Mouse (Mus musculus) C2C12 (cell line): ENCODE measurements around the gene Lrba. TPM values are rescaled to one million over a fixed set of nuclear protein-coding genes. Genes with fewer than 3 reads are reported as not detected.

Experiments
- H3K27me3 ChIP-seq: one replicate; pipeline ENCODE4 v1.6.1; 2011; ENCODE audit not compliant: control insufficient read depth, insufficient read depth, insufficient read length
- H3K36me3 ChIP-seq: one replicate; pipeline ENCODE4 v1.6.1; 2011; ENCODE audit not compliant: control insufficient read depth, insufficient read depth
- H3K4me3 ChIP-seq: one replicate; pipeline ENCODE4 v1.5.1; 2011; ENCODE audit warnings: mild to moderate bottlenecking, control low read depth; ENCODE audit not compliant: poor library complexity, insufficient read depth, severe bottlenecking
- H3K79me2 ChIP-seq: one replicate; pipeline ENCODE4 v1.6.1; 2011; ENCODE audit not compliant: control insufficient read depth, insufficient read depth
- H3K79me3 ChIP-seq: one replicate; pipeline ENCODE4 v1.6.1; 2011; ENCODE audit warnings: low read depth, control low read depth
- H3ac ChIP-seq: one replicate; pipeline ENCODE3; 2011; ENCODE audit warnings: low read depth; ENCODE audit not compliant: control insufficient read depth, insufficient read length
- CEBPB ChIP-seq: IDR thresholded peaks from one replicate; pipeline ENCODE4 v1.6.1; 2011; ENCODE audit warnings: low read depth, mild to moderate bottlenecking, control low read depth, moderate library complexity
- CTCF ChIP-seq: IDR thresholded peaks from one replicate; pipeline ENCODE4 v1.5.1; 2011; ENCODE audit not compliant: control insufficient read depth, insufficient read depth, insufficient read length
- FOSL1 ChIP-seq: IDR thresholded peaks from one replicate; pipeline ENCODE4 v1.8.0; 2011; ENCODE audit warnings: mild to moderate bottlenecking, low read length; ENCODE audit not compliant: poor library complexity, insufficient read depth, severe bottlenecking
- MAX ChIP-seq: IDR thresholded peaks from one replicate; pipeline ENCODE4 v1.6.1; 2011; ENCODE audit warnings: mild to moderate bottlenecking, control low read depth
- MYOD1 ChIP-seq: IDR thresholded peaks from one replicate; pipeline ENCODE4 v1.6.1; 2011; ENCODE audit warnings: low read depth; ENCODE audit not compliant: control insufficient read depth, insufficient read length
- MYOG ChIP-seq: IDR thresholded peaks from one replicate; pipeline ENCODE4 v1.6.1; 2011; ENCODE audit not compliant: control insufficient read depth, insufficient read length; ENCODE audit errors: extremely low read depth
- USF1 ChIP-seq: IDR thresholded peaks from one replicate; pipeline ENCODE4 v1.6.1; 2011; ENCODE audit warnings: low read depth, mild to moderate bottlenecking, control low read depth, moderate library complexity
- polyA plus RNA-seq: library from polyadenylated mRNA; unstranded; fragments of >200 nt; fragmentation: generic; extraction: Trizol; gene quantifications from one replicate; pipeline ENCODE4 v1.2.1, GENCODE M21; 2012; ENCODE audit warnings: missing spikeins

Gene Lrba
- polyA plus RNA-seq, 1 experiment, result 2.6 TPM

- Histone ChIP-seq H3ac (no peak overlapping the region), H3K27me3 (no peaks in the 10 kb centered on the region), H3K79me2 (no peaks in the 10 kb centered on the region), H3K36me3 (no peaks in the 10 kb centered on the region), H3K79me3 (no peaks in the 10 kb centered on the region), H3K4me3 (no peak overlapping the region)
- TF ChIP-seq MYOD1 (no peak), FOSL1 (no peak), USF1 (no peak), MYOG (no peak), CEBPB (no peak), MAX (no peak), CTCF (no peak)
Measured at GRCm38 (mm10) chr3:86572519-86573244, 348.2 kb downstream of the Lrba start.

DNA sequence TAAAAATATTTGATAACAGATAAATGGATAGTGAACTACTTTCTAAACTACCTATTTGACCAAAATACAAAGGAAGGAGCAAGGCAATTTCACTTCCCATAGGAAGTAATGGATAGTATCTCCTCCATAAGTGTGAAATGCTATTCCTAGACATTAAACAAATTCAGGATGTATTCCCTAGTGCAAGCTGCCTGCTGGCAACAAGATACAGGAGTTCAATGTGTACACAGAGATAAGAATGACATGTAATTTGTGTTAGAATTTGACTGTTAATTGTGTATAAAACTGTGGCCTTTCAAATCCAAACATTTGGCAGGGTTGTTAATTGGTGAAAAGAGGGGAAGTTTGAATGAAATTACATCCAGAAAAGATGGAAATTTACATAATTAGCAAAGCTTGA lies 350.8 kb downstream of the Lrba start:
- Histone ChIP-seq H3K79me3 (no peaks in the 10 kb centered on the region), H3K36me3 (no peaks in the 10 kb centered on the region), H3K79me2 (no peaks in the 10 kb centered on the region), H3K27me3 (no peaks in the 10 kb centered on the region), H3ac (no peak overlapping the region), H3K4me3 (no peak overlapping the region)
- TF ChIP-seq FOSL1, result no peak
- no peak for TF ChIP-seq CEBPB
- no peak for TF ChIP-seq MYOG
- TF ChIP-seq CTCF, result no peak
- no peak for TF ChIP-seq USF1

GRCm38 (mm10) chr3:86602284-86602683 lies 377.8 kb downstream of the Lrba start:
- H3K79me3 ChIP-seq, result no peaks in the 10 kb centered on the region
- no peaks in the 10 kb centered on the region for H3K27me3 ChIP-seq
- H3K4me3 ChIP-seq, result no peak overlapping the region
- TF ChIP-seq MYOG (no peak), CTCF (no peak), FOSL1 (no peak), MAX (no peak), CEBPB (no peak)
- H3ac ChIP-seq, result no peak overlapping the region
- no peaks in the 10 kb centered on the region for H3K79me2 ChIP-seq
- H3K36me3 ChIP-seq, result no peaks in the 10 kb centered on the region

GRCm38 (mm10) chr3:86605775-86606174 lies 381.3 kb downstream of the Lrba start:
- H3K36me3 ChIP-seq, result no peaks in the 10 kb centered on the region
- H3K79me3 ChIP-seq, result no peaks in the 10 kb centered on the region
- H3K79me2 ChIP-seq, result no peaks in the 10 kb centered on the region
- H3K27me3 ChIP-seq, result no peaks in the 10 kb centered on the region
- no peak overlapping the region for H3K4me3 ChIP-seq
- TF ChIP-seq FOSL1 (no peak), MAX (no peak), CEBPB (no peak), USF1 (no peak), MYOG (no peak), CTCF (no peak), MYOD1 (no peak)
- H3ac ChIP-seq, result no peak overlapping the region

- Histone ChIP-seq H3K79me2 (no peaks in the 10 kb centered on the region), H3K27me3 (no peaks in the 10 kb centered on the region), H3ac (no peak overlapping the region), H3K36me3 (no peaks in the 10 kb centered on the region), H3K79me3 (no peaks in the 10 kb centered on the region), H3K4me3 (no peak overlapping the region)
- TF ChIP-seq MYOG (no peak), MYOD1 (no peak), MAX (no peak), USF1 (no peak), CEBPB (no peak), CTCF (no peak), FOSL1 (no peak)
Measured at GRCm38 (mm10) chr3:86627008-86627743, 402.7 kb downstream of the Lrba start.
